Mouse (Mus musculus): ENCODE measurements at regions not wholly inside any gene's neighbourhood (a gene's known extent, or its start where the extent isn't known, plus 50 kb on each side); places are given as distances from the start of the nearest gene placed in this dataset.
A peak's percentile ranks its signal among the peaks of the same experiment; 100 is the strongest.

GRCm38 (mm10) chr14:67550462-67551185 lies 1541.6 kb upstream of the Gulo start:
- DNase-seq: peak; percentile 51 to 61

GRCm38 (mm10) chr14:67548750-67549149 lies 1539.7 kb upstream of the Gulo start:
- peak; percentile 31 to 44 for DNase-seq

- no peak for DNase-seq
Observed at GRCm38 (mm10) chr14:67545036-67545435, 1536.0 kb upstream of the Gulo start.

- peak; percentile 82 to 89 for DNase-seq
Observed at GRCm38 (mm10) chr14:67541271-67541711, 1532.3 kb upstream of the Gulo start.

GRCm38 (mm10) chr14:67538696-67539095 lies 1529.7 kb upstream of the Gulo start:
- no peak for DNase-seq

GRCm38 (mm10) chr14:67536787-67537659 lies 1528.0 kb upstream of the Gulo start:
- peak; percentile 89 to 94 for DNase-seq

- no peak for DNase-seq
Observed at GRCm38 (mm10) chr14:67506729-67507395, 1497.9 kb upstream of the Gulo start.

- DNase-seq: no peak
Observed at GRCm38 (mm10) chr14:67492086-67492485, 1483.1 kb upstream of the Gulo start.

- DNase-seq: no peak
Observed at GRCm38 (mm10) chr14:67486676-67487075, 1477.7 kb upstream of the Gulo start.

- DNase-seq: no peak
Observed at GRCm38 (mm10) chr14:67485449-67485800, 1476.4 kb upstream of the Gulo start.

- no peak for DNase-seq
Observed at GRCm38 (mm10) chr14:67484533-67485448, 1475.8 kb upstream of the Gulo start.

Measured in cerebellum, postnatal 10 days (tissue).